Mouse (Mus musculus) thymus, postnatal 25 days (tissue): ENCODE results near the gene Cfap44.
"Not testable (repeated sequence)": the region's sequence is repeated elsewhere in the genome, so short reads cannot be mapped to it uniquely, and the experiment has no call there.

Experiments used
- DNase-seq: peaks from one replicate; pipeline ENCODE4 v3.0.0; 2022

The Cfap44 gene

DNA sequence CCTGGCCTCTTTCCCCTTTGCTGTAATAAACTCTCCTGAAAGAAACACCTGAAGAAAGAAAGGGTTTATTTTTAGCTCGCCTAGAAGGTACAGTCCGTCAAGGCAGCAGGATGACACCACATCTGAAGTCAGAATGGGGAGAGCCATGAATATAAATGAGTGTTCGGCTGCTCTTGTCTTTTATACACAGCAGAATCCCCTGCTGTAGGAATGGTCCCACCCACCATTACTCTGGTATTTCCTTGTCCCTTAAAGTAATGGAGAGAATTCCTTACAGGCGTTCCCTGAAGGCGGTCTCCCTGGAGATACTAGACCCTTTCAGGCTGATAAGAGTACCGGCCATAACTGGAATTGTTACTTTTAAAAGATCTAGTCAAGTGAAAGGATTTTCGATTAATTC, 35.4 kb downstream of the Cfap44 start:
- no peak for DNase-seq

DNA sequence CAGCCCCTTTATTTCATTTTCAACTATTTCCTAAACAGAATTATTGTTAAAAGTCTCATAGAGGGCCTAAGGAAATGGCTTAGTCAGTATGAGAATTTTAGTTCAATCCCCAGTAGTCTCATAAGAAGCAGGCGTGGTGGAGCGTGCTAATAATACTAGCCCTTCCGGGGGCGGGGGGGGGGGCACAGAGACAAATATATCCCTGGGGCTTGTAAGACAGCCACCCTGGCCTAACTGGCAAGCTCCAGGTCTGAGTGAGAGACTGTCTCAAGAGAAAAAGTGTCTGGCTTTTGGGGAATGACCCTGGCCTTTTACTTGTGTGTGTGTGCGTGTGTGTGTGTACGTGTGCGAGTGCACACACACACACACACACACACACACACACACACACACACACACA, 40.3 kb downstream of the Cfap44 start:
- DNase-seq = no peak

DNA sequence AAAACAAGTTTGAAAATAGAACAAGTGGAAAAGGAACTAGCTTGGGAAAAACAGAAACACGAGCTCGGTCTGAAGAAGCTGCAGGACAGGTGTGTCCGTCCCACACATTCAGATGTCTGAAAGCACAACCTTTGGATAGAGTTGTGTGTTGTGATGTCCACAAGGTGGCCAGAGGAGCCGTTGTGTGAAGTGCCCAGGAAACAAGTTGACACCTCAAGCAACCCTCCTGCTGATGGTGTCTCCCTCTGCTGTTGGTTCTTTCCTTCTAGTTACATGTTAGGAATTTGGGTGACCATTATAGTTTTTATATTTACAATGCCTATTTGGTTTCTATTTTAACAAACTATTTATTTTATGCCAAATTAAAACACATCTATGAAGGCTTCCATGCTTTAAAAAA, 40.9 kb downstream of the Cfap44 start:
- no peak for DNase-seq

DNA sequence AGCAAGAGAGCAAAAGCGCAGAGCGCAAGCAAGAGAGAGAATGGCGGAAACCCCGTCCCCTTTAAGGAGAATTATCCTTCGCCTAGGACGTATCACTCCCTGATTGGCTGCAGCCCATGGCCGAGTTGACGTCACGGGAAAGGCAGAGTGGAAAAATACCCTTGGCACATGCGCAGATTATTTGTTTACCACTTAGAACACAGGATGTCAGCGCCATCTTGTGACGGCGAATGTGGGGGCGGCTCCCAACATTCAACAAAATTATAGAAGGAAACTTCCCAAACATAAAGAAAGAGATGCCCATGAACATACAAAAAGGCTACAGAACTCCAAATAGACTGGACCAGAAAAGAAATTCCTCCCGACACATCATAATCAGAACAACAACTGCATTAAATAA, 47.3 kb downstream of the Cfap44 start:
- not testable (repeated sequence) for DNase-seq

DNA sequence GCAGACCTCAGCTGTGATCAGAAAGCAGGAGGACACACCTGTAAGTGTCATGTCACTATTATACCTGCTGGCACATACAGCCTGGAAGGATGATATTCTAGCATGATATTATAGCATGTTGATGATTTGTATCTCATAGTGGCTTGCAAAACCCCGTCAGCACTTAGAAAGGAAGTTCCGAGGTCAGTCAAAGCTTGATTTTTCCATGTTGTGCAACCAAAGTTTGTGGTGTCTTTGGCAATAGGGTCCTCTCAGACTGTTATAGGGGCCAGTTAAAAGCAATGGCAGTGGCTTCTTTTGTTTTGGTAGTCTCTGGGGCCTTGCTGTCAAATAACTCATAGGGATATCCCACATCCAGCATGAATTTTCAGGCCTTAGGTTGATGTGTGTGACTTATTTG, 63.3 kb downstream of the Cfap44 start:
- no peak for DNase-seq

DNA sequence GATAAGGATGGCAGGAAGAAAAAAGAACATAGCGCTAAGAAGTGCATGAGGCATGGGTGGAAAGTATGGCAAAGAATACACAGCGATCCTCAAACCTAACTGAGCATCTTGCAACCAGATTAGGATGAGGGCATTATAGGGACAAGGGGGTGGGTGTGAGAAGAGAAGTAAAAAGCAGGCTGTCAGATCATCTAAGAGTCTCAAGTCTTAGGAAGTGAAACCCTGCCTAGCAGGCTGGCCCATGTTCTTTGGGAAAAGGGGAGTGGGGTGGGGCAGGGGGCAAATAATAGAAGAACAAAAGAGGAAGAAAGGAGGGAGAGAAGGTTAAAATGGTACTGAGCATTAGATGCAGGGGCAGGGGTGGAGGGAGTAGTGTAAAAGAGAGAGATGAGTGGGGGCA, 64.2 kb downstream of the Cfap44 start:
- no peak for DNase-seq

DNA sequence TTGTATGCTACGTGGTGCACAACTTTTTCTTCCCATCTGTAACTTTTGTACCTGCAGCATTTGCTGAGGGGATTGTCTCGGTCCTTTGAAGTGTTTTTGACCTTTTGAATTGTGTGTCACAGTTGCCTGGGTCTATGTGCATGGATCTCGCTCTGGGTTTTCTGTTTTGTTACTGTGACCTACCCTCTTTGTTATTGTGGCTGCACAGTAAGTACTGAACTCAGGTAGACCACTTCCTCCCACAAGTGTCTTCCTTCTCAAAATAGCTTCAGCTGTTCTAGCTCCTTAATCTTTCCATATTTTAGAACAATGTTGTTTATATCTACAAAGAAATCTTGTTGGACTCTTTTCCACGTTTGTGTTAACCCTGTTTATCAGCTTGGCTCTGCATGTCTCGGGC, 66.3 kb downstream of the Cfap44 start:
- no peak for DNase-seq

DNA sequence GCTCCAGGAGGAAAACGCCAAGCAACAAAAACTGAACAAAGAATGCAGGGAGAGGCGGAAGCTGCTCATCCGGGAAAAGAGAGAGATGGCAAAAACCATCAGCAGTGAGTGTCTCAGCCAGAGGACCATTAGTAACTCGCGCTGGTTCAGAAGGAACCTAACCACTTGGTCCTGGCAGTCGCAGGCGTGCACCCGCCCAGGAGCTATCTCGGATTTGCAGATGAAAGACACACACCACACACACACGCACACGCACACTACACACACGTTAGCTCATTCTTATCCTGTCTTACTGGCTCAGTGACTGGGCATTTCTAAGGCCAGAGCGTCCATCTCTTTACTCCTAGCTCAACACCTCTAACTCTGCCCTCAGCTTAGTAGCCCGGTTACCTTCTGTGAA, 80.7 kb downstream of the Cfap44 start:
- DNase-seq = no peak

DNA sequence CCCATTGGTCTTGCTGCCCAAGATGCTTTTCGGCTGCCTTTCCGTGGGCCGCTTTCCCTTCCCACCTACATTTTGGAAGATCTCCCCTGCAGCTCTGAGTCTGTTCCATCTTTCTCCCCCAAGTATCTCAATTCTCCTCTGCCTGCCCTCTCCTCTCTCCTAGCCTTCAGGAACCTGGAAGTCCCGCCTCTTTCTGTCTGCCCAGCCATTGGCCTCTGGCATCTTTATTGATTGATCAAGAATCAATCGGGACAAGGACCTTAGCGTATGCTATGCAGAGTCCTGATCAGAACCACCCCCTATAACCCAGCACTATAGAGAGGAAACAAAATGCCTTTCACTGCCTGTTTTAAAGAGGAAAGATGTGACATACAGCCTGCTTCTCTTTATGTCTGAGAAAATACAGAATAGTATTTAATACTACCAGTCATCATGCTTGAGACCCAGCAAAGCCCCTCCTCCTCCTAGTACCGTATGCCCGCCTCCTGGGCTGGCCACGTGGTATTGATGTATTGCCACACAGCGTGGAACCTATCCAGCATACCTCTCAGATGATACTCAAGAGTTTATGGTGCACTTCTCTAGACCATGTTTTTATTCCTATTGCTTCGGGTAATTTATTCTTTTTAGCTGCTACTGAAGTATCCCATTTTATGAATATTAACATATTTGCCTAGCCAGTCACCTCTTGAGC, 81.2 kb downstream of the Cfap44 start:
- DNase-seq = no peak

DNA sequence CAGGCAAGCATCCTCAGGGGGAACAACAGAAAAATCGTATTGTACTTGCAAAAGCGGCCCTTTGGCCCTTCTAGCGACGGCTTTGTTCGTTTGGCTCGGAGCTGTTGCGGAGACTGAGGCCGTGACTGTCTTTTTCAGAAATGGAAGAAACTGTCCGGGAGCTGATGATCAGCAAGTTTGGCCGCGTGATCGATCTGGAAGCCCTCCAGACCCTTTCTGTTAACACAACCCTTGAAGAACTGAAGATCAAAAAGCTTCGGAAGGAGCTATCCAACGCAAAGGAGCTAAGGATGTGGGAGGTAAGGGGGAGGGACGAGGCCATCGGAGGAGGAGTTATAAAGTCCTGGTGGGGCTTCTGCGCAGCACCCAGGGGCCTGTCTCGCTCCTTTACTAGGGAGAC, 84.2 kb downstream of the Cfap44 start:
- DNase-seq = no peak

DNA sequence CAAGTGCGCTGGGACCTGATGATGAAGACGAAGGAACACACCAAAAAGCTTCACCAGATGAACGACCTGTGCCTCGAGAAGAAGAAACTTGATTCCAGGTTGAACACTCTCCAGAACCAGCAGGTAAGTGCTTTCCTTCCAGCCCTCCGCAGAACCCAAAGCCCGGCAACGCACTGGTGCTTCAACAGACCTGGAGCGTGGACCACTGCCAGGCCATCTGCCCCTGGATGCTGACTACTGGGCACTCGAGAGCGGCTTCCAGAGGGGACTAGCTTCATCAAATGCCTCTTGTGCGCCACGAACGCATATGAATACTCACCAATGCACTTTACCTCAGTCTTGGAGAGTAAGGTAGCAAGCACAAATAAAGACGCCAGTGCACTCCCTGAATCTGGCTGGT, 85.3 kb downstream of the Cfap44 start:
- no peak for DNase-seq

DNA sequence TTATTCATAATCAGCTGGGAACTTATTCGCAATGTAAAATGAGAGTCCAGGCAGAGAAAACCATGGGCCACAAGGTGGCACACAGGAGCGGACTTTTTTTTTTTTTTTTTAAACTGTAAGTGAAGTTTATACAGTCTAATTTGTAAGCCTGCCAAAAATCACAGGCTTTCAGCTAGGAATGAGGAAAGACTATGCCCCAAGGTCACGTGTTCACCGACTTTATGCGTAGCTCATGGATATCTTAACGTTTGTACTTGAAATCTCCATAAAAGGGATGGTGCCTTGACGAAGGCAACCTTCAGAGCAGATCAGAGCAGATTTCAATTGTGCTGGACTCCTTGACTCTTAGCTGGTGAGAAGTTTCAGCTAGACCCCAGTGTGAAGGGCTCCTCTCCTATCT, 86.0 kb downstream of the Cfap44 start:
- DNase-seq = no peak

DNA sequence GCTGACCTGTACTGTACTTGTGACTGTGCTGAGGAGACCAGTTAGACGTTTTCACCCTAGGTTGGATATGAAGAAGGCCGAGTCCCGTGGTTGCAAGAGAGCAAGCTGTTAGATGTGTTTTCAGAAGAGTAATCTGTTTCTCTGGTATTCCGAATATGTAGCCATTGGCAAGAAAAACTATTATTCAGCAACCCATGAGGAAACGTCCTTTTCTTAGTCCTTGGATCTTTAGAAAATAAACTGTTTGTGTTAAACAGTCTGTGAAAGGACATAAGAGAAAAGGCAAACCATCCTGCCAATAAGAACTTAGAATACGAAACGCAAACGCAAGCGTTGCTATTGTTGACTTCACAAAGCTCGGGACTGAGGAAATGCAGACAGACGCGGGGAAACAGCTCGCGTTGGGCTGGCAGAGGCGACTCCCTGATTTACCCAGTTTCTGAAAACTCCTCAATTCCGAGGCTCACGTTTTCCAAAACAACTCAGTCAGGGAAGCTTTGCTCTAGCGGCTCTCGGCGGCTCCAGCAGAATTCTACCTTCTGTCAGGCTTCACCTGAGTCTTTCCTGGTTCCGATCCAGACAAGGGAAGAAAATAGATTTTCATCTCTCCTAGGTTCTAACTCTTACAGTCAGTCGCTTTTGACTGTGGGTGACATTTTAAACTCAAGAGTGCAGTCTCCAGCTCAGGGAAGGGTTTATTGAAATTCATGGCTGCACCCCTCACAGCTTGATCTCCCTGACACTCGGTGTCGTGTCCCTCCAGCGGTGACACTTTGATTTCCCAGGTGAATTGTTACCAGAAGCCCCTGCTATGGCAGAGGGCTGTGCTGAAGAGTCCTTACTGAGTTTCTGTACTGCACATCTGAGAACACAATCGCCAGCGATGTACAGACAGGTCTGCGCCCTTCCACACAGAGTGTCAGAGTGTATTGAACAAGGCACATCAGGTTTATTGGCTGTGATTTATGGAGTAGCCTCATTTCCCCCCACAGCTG, 87.3 kb downstream of the Cfap44 start:
- no peak for DNase-seq

DNA sequence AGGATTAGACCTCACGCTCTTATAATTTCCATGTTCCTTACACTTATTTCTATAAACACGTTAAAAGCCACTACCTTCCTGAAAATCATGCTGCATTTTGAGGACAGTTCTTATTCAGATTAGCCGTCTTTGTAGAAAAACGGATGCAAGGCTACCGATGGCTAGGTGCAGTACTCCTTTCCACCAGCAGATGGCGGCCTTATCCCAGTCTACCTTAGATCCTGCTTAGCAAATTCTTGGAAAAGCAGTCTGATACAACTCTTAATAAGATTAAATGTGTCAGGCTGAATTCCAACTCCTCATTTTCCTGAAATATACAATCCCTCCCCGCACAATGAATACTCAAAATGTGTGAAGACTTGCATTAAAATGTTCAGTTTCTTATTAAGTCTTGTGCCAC, 89.5 kb downstream of the Cfap44 start:
- DNase-seq = peak; percentile 58

DNA sequence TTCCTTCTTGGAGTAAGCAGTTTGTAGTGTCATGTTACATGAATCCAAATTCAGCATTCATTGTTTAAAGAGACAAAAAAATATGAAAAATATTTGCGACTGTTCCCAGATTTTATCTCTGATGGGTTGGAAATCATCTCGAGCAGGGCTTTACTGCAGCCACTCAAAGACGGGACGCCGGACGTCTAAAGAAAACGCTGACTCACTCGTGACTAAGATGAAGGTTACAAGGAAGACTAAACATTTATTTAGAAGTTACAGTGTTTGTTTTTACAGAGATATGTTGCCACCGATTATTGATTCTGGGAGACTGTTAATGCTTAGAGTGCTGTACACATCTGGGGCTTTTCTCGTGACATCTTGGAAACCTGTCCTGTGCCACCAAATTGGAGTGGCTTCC, 90.2 kb downstream of the Cfap44 start:
- DNase-seq = no peak

DNA sequence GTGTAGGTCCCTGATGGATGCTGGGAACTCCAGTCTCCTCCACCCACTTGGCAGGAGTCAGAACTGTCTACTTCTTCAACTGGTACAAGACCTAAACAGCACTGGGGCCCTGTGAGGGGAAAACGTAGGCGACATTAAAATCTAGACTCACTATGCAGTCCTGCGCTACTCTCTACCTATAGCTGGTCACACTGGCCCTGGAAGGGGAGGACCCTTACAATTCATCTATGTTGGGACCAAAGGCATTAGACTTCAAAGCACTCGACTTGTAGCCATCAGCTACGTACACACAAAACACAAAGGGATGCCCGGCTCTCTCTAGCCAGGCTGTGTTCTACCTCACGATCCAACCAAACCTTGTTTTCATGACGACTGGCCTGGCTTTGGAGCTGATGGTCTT, 91.1 kb downstream of the Cfap44 start:
- no peak for DNase-seq

DNA sequence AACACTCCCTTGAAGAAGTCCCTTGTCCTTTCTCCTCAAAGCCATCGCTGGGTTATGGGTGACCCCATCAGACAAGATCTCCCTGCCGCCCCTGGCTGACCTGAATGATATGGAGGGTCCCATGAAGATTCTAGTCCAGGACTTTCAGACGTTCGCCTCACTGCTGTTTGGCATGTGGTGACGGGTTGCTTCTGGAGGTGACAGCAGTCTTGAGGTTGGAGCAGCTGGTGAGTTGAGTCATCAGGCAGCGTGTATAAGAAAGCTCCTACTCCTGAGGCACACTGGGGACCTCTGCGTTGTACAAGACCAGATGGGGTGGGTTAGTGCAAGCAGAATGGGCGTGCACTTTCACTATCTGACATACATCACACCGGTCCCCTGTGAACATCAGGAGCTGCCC, 92.0 kb downstream of the Cfap44 start:
- no peak for DNase-seq

DNA sequence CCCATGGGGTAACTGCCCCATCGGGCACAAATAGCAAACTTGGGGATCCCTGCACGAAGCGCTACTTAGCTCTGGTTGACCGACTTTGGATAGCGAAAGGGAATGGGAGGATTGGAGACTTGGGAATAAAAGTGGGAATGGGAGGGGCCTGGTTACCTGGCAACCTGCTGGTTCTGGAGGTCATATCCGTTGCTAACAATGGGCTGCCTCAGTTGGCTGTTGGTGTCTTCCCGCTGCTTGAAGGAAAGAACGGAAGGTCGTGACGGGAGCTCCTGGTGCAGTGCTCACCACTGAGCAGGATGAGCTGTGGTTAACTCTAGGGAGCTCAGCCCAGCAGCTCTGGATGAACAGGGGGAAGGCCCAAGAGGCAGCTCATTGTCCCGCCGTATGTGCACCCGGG, 92.6 kb downstream of the Cfap44 start:
- DNase-seq = no peak

DNA sequence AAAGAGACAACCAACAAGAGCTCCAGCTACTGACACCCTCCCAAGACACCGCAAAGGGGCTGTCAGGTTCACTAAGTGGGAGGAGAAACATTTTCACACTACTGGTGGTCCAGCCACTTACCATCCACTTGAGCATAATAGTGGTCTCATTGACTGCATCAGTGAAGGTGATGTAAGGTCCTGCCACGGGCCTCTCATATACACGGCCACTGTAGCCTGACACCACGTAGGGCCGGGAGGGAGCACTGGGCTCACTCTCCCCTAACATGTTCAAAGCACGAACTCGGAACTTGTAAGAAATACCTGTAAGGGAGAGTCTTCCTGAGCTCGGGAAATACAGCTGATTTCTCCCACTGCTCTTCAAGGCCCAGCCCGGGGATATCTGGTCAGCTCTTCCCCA, 96.5 kb downstream of the Cfap44 start:
- DNase-seq = no peak

DNA sequence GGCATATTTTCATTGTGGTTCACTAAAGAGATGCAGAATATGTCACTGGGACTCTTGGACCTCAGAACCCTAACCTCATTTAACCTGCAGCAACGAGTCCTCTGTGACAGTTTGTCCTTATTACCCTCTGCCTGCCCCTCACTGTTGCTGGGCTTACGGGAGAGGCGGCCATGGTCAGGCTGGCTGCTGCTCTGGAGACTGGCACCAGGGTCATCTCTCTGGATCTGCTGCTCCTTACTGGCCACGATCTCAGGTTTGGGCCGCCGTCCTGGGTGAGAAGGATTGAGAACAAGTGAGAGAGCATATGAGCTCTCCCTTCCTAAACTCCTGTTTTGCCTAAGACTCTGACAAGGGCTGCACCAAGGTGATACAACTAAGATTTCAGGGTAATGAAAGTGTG, 97.6 kb downstream of the Cfap44 start:
- no peak for DNase-seq

DNA sequence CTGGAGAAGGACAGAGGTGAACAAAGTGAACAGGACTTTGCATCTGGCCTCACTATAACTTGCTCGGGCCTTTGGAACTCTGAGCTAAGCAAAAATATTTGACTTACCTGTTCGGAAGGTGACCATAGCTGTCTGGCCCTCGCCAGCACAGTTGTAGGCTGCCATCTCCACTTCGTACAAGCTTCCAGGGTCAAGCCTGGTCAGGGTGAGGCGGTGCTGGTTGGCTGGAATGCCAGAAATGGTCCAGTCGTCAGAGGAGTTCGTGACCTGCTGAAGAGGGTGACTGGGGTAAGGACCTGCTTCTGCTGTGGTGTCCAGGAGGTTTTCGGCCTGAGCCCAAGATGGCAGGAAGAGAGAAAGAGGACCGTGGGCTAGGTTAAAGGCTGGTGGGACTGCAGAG, 98.1 kb downstream of the Cfap44 start:
- no peak for DNase-seq

DNA sequence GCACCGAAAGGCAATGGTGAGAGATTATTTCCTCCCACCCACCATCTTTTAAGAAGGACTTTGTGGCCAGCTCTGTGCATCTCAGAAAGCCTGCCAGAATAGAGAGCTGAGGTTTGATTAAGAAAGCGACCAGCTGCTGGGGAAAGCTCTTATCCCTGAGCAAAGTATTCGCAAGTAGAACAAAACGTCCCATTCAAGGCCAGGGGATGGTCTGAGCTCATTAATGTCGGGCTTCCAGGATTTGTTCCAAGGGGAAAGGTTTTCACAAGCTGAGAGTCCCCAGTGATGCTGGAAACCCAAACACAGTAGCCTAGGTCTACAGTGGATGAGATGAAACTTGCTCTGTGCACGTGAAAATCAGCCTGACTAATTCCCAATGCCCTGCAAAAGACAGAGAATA, 99.3 kb downstream of the Cfap44 start:
- no peak for DNase-seq

DNA sequence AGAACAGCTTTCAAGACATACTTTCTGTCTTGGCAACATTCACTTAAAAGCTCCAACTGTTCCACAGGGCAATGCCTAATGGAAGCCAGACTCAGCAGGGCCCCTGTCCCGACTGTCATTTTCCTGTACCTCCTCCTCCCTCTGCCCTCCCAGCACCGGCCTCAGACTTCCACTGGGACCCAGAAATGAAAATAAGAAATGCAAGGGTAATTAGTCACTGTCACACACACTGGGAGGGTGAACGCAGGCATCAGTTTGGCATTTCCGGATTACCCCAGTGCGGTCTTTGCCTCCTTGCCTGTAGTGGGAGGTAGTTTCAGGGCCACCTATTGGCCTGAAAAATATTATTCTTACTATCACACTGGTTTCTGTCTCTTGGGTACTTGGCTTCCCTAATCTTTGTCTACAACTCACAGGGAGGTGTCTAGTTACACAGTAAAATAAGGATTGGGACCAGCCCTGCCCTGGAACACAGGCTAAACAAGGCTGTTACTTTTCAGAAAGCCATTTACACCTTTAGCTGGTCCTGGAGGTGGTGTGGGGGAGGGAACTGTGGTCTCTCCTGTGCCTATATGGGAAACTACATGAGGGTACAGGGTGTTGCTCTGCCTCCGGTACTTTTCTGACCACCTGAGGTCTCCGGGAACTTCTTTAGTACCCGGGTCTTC, 100.0 kb downstream of the Cfap44 start:
- no peak for DNase-seq

DNA sequence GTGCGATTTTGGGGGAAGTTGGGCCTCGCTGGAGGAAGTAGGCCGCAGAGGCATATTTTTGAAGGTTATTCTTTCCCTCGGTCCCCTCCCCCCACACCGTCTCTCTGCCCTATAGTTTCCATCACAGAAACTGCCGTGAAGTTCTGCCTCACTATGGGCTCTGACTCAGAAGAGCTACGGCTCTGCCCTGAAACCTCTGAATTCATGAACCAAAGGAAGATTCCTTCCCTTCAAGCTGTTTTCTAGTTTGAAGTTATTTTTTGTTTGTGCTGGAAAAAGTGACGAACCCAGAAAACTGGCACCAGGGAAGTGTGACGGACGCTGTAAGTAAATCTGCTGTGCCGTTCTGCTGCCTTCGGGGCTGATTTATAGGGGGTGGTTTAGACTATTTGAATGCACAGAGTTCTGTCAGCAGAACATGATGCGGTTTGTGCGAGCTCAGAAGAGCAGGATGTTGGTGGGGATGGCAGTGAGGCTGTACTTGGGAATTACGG, 102.4 kb downstream of the Cfap44 start:
- DNase-seq = no peak
